Mouse (Mus musculus): ENCODE results near the gene Atg14.

Atg14 gene

DNA sequence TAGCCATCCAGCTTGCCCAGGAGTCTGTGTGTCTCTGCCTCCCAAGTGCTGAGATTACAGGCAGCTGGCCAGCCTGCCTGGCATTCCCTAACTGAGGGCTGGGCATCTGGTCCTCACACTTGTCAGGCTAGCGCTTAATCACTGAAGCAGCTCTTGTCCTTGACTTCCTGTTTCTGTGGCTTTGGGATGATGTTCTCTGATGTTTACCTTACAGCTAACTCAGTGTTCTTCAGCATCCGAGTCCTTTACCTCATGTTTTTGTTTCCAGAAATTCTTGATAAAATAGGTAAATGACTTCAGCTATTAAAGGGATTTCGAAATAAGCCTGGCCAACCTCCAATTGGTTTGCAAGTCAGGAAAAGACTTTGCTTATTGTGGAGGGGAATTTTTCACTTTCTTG is 66.4 kb downstream of the Atg14 start:
- DNase-seq (ENCODE audit: low read depth) = no peak

DNA sequence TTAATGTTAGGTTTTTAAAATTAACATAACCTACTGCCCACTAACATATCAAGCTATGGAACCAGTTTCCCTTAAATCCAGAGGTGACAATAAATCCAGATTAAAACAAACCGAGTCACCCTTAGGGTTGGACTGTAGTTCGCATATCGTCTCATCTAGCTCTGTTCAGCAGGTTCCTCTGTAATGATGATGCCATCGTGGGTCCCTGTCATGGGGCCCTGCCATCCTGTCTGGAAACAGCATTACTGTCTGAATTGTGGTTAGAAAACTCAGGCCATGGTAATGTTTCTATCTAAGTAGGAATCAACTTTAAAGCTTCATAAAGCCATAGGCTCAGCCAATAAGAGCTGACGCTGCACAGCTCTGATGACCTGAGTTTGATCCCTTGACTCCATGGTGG is 71.8 kb downstream of the Atg14 start:
- no peak for DNase-seq (ENCODE audit: low read depth)

DNA sequence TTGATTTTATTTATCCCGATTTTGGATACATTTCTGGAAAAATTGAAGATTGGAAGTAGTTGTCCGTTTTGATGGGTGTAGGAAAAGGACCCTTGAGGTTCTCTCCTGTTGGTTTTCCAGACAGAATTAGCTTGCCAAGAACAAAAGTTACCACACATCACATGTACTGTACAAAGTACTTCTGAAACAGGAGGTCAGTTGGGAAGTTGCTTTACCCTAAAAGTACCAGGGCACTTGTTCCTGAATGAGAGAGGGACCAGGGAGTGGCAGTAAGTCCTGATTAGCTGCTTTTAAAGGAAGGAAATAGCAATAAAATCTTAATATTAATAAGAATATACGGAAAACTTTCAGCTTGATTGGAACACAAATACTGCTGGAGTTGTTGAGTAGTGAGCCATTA is 73.3 kb downstream of the Atg14 start:
- no peak for DNase-seq (ENCODE audit: low read depth)

DNA sequence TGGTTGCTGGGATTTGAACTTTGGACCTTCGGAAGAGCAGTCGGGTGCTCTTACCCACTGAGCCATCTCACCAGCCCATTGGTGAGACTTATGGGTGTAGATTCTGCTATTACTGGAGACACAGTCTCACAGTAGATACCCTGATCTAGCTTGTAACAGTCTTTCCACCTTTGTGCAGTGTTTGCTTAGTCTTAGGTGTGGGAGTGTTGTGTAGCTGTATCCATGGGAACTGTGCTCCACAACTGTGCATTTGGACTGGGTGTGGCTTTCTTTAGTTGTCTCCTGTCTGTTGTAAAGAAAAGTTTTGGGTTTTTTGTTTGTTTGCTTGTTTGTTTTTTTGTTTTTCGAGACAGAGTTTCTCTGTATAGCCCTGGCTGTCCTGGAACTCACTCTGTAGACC is 74.5 kb downstream of the Atg14 start:
- DNase-seq (ENCODE audit: low read depth) = no peak

DNA sequence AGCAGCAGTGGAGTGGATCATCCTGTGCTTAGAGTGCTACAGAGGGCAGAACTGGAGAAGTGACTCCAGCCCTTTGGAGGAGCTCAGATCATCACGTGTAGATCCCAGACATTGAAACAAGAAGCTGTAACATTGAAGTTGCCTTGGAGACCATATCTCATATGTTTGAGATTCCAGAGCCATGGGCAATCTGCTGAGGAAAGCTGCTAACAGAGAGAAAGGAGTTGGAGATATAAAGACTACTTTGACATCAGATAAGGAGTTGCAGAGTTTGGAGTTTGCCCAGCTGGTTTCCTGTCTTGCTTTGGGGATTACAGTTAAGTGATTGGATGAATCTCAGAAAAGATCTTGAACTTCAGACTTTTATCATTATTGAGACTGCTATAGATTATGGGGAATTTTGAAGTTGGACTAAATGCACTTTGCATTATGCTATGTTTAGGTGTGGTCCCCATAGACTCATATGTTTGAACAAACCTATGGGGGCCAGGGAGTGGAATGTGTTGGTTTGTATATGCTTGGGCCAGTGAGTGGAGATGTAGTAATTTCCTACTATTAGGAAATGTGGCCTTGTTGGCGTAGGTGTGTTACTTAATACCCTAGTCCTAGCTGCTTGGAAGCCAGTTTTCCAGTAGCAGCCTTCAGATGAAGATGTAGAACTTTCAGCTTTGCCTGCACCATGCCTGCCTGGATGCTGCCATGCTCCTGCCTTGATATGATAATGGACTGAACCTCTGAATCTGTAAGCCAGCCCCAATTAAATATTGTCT is 76.7 kb downstream of the Atg14 start:
- DNase-seq (ENCODE audit: low read depth) = no peak
